Mouse (Mus musculus): ENCODE measurements around the gene Ccdc63. TPM values are rescaled to one million over a fixed set of nuclear protein-coding genes. Genes with fewer than 3 reads are reported as not detected.

Ccdc63 gene
- polyA plus RNA-seq, 1 experiment from 2014 or later, result not detected

DNA sequence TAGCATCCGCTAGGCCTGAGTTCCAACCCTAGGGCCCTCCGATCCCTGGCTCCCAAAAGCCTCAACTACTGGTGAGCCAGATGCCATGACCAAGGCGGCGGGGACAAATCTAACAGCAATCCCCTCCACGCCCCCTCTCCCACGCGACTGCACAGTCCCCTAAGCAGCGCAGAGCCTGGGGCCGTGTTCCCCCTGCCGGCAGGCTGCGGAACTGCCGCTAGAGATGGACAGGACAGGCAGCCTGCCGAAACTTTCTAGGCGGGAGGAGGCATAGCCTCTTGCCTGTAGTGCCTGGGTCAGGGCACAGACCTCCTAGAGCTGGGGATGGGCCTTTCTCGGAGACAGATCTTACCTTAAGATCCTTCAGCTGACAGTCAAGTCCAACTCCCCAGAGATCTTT, 49.6 kb downstream of the Ccdc63 start:
- Histone ChIP-seq H3K27ac (ENCODE audit: low read depth, low read length) (no peak overlapping the region), H3K4me1 (replicated peaks; ENCODE audit: control insufficient read depth, insufficient read depth, low read length) (no peaks in the 10 kb centered on the region), H3K27me3 (ENCODE audit: control insufficient read depth, insufficient read depth, low read length) (no peaks in the 10 kb centered on the region), H3K36me3 (ENCODE audit: control insufficient read depth, insufficient read depth, low read length) (no peaks in the 10 kb centered on the region), H3K9ac (ENCODE audit: low read length) (no peak overlapping the region), H3K4me3 (ENCODE audit: low read depth, low read length) (no peak overlapping the region), H3K4me2 (ENCODE audit: low read depth, low read length, severe bottlenecking) (no peak overlapping the region), H3K9me3 (ENCODE audit: control insufficient read depth, low read length) (no peaks in the 10 kb centered on the region)
- ATAC-seq (replicated peaks; ENCODE audit: low FRiP score) (peak; percentile 74), DNase-seq (ENCODE audit: low spot score) (peak; percentile 91)
- WGBS, result 17% methylated on average over 15 of the region's 15 CpGs

DNA sequence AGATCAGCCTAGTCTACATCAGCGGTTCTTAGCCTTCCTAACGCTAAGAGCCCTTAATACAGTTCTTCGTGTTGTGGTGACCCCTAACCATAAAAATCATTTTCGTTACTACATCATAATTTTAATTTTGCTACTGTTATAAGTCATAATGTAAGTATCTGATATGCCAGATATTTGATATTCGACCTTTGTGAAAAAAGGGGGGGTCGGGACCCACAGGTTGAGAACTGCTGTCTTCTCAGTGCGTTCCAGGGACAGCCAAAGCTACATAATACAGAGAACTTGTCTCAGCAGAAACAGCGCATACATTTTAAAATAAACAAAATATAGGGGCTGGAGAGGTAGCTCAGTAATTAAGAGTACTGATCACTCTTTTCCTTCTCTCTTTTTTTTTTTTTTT, 51.0 kb downstream of the Ccdc63 start:
- H3K27me3 ChIP-seq (ENCODE audit: control insufficient read depth, insufficient read depth, low read length), result no peaks in the 10 kb centered on the region
- no peak overlapping the region for H3K9ac ChIP-seq (ENCODE audit: low read length)
- ATAC-seq (replicated peaks; ENCODE audit: low FRiP score) (no peak), DNase-seq (ENCODE audit: low spot score) (no peak)
- H3K27ac ChIP-seq (ENCODE audit: low read depth, low read length), result no peak overlapping the region
- no peaks in the 10 kb centered on the region for H3K36me3 ChIP-seq (ENCODE audit: control insufficient read depth, insufficient read depth, low read length)
- H3K4me2 ChIP-seq (ENCODE audit: low read depth, low read length, severe bottlenecking), result no peak overlapping the region
- H3K4me3 ChIP-seq (ENCODE audit: low read depth, low read length), result no peak overlapping the region
- no peaks in the 10 kb centered on the region for H3K4me1 ChIP-seq (replicated peaks; ENCODE audit: control insufficient read depth, insufficient read depth, low read length)
- 84% methylated on average over 8 of the region's 8 CpGs for WGBS
- no peaks in the 10 kb centered on the region for H3K9me3 ChIP-seq (ENCODE audit: control insufficient read depth, low read length)

- no peaks in the 10 kb centered on the region for H3K4me1 ChIP-seq (replicated peaks; ENCODE audit: control insufficient read depth, insufficient read depth, low read length)
- ATAC-seq (replicated peaks; ENCODE audit: low FRiP score), result 0 out of 2 replicates have a peak, but pooled peaks have one; percentile 30
- no peaks in the 10 kb centered on the region for H3K36me3 ChIP-seq (ENCODE audit: control insufficient read depth, insufficient read depth, low read length)
- H3K4me2 ChIP-seq (ENCODE audit: low read depth, low read length, severe bottlenecking), result no peak overlapping the region
- H3K4me3 ChIP-seq (ENCODE audit: low read depth, low read length), result no peak overlapping the region
- peak; percentile 93 for DNase-seq (ENCODE audit: low spot score)
- WGBS, result 8% methylated on average over 5 of the region's 5 CpGs
- H3K27me3 ChIP-seq (ENCODE audit: control insufficient read depth, insufficient read depth, low read length), result no peaks in the 10 kb centered on the region
- no peak overlapping the region for H3K9ac ChIP-seq (ENCODE audit: low read length)
- no peak overlapping the region for H3K27ac ChIP-seq (ENCODE audit: low read depth, low read length)
- no peaks in the 10 kb centered on the region for H3K9me3 ChIP-seq (ENCODE audit: control insufficient read depth, low read length)
These were observed 51.7 kb downstream of the Ccdc63 start for GRCm38 (mm10) chr5:122088917-122089316.

DNA sequence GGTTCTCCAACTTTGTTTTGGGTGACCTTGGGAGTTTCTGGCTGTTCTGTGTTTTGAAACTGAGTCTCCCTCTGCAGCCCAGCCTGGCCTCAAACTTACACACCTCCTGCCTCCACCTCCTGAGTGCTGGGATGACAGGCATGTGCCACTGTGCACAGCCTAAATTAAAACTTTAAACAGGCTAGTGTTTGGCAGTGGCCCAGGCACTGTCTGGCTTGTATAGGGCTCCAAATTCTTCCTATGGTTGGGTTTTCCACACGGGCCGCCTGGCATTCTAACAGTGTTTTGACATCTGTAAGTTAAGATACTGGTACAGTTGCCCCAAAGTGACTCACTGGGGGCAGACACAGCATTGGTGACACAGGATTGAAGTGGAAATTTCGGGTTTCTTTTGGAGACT, 54.5 kb downstream of the Ccdc63 start:
- H3K4me1 ChIP-seq (replicated peaks; ENCODE audit: control insufficient read depth, insufficient read depth, low read length), result no peaks in the 10 kb centered on the region
- H3K27me3 ChIP-seq (ENCODE audit: control insufficient read depth, insufficient read depth, low read length), result no peaks in the 10 kb centered on the region
- H3K4me3 ChIP-seq (ENCODE audit: low read depth, low read length), result no peak overlapping the region
- 70% methylated on average over 3 of the region's 3 CpGs for WGBS
- no peak for DNase-seq (ENCODE audit: low spot score)
- H3K4me2 ChIP-seq (ENCODE audit: low read depth, low read length, severe bottlenecking), result no peak overlapping the region
- no peak overlapping the region for H3K27ac ChIP-seq (ENCODE audit: low read depth, low read length)
- H3K9me3 ChIP-seq (ENCODE audit: control insufficient read depth, low read length), result no peaks in the 10 kb centered on the region
- ATAC-seq (replicated peaks; ENCODE audit: low FRiP score), result no peak
- H3K9ac ChIP-seq (ENCODE audit: low read length), result no peak overlapping the region
- H3K36me3 ChIP-seq (ENCODE audit: control insufficient read depth, insufficient read depth, low read length), result no peaks in the 10 kb centered on the region

DNA sequence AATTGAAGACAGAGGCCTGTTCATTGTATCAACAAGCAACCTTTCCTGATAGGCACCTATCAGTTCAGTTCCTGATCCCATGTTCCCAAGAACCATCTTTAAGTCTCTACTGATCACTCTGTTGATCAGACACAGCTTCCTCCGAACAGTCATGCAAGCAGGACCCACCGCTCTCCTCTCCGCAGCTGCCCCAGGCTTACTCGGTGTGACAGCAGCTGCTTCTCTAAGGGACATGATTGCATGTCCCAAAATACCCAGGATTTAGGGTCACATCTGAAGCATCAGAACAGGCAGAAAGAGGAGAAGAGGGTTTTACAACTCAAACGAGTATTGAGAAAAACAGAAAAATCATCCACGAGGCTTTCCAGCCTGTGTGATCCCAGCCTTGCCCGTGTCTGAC, 55.3 kb downstream of the Ccdc63 start:
- whole genome bisulfite sequencing, result 78% methylated on average over 7 of the region's 7 CpGs
- no peaks in the 10 kb centered on the region for H3K4me1 ChIP-seq (replicated peaks; ENCODE audit: control insufficient read depth, insufficient read depth, low read length)
- H3K4me3 ChIP-seq (ENCODE audit: low read depth, low read length), result no peak overlapping the region
- no peaks in the 10 kb centered on the region for H3K9me3 ChIP-seq (ENCODE audit: control insufficient read depth, low read length)
- ATAC-seq (replicated peaks; ENCODE audit: low FRiP score) (no peak), DNase-seq (ENCODE audit: low spot score) (no peak)
- H3K4me2 ChIP-seq (ENCODE audit: low read depth, low read length, severe bottlenecking), result no peak overlapping the region
- no peak overlapping the region for H3K27ac ChIP-seq (ENCODE audit: low read depth, low read length)
- H3K36me3 ChIP-seq (ENCODE audit: control insufficient read depth, insufficient read depth, low read length), result no peaks in the 10 kb centered on the region
- no peak overlapping the region for H3K9ac ChIP-seq (ENCODE audit: low read length)
- no peaks in the 10 kb centered on the region for H3K27me3 ChIP-seq (ENCODE audit: control insufficient read depth, insufficient read depth, low read length)

DNA sequence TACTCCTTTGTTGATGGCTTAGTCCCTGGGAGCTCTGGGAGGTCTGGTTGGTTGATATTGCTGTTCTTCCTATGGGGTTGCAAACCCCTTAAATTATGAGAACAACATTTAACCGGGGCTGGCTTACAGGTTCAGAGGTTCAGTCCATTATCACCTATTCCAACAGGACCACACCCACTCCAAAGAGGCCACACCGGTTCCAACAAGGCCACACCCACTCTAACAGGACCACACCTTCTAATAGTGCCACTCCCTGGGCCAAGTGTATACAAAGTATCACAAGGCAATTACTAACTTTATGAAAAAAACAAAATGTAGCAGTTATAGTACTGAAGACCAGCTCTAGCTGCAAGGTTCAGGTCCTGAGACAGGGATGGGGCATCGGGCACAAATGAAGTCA, 56.2 kb downstream of the Ccdc63 start:
- ATAC-seq (replicated peaks; ENCODE audit: low FRiP score) (no peak), DNase-seq (ENCODE audit: low spot score) (no peak)
- Histone ChIP-seq H3K27me3 (ENCODE audit: control insufficient read depth, insufficient read depth, low read length) (no peaks in the 10 kb centered on the region), H3K4me1 (replicated peaks; ENCODE audit: control insufficient read depth, insufficient read depth, low read length) (no peaks in the 10 kb centered on the region), H3K4me2 (ENCODE audit: low read depth, low read length, severe bottlenecking) (no peak overlapping the region), H3K9me3 (ENCODE audit: control insufficient read depth, low read length) (no peaks in the 10 kb centered on the region), H3K4me3 (ENCODE audit: low read depth, low read length) (no peak overlapping the region), H3K9ac (ENCODE audit: low read length) (no peak overlapping the region), H3K27ac (ENCODE audit: low read depth, low read length) (no peak overlapping the region), H3K36me3 (ENCODE audit: control insufficient read depth, insufficient read depth, low read length) (no peaks in the 10 kb centered on the region)
- 73% methylated on average over 3 of the region's 3 CpGs for WGBS

DNA sequence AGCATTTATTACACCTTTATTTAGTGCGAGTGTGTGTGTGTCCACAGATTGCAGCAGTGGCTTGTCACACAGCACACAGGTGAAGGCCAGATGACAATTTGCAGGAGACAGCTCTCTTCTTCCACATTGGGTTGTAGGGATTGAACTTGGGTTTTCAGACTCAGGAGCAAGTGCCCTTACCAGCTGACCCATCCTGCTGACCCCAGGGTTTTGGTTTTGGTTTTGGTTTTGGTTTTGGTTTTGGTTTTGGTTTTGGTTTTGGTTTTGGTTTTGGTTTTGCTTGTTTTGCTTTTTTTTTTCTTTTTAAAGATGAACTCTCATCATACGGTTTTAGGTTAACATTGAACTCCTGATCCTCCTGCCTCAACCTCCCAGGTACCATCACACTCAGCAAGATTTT, 57.3 kb downstream of the Ccdc63 start:
- H3K4me3 ChIP-seq (ENCODE audit: low read depth, low read length), result no peak overlapping the region
- H3K27me3 ChIP-seq (ENCODE audit: control insufficient read depth, insufficient read depth, low read length), result no peaks in the 10 kb centered on the region
- WGBS, result 97% methylated on average over 2 of the region's 2 CpGs
- no peaks in the 10 kb centered on the region for H3K4me1 ChIP-seq (replicated peaks; ENCODE audit: control insufficient read depth, insufficient read depth, low read length)
- no peaks in the 10 kb centered on the region for H3K36me3 ChIP-seq (ENCODE audit: control insufficient read depth, insufficient read depth, low read length)
- no peak overlapping the region for H3K9ac ChIP-seq (ENCODE audit: low read length)
- H3K9me3 ChIP-seq (ENCODE audit: control insufficient read depth, low read length), result no peaks in the 10 kb centered on the region
- no peak overlapping the region for H3K27ac ChIP-seq (ENCODE audit: low read depth, low read length)
- H3K4me2 ChIP-seq (ENCODE audit: low read depth, low read length, severe bottlenecking), result no peak overlapping the region
- ATAC-seq (replicated peaks; ENCODE audit: low FRiP score) (no peak), DNase-seq (ENCODE audit: low spot score) (no peak)

DNA sequence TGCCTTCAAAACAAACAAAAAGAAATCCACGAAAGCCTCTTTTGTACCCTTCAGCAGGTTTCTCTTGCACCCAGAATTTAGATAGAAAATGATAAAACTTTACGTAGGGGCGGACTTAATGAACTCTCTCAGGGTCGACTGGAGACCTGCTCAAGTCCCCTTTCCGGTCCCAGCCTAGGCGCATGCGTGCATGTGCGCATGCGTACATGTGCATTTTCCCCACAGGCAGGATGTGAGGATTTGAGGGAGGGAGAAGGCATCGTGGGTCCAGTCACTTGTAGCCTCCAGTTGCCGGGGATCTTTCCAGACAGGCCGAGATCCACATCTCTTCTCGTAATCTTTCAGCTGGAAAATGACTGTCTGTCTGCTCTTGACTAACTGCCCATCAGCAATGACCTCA, 59.2 kb downstream of the Ccdc63 start:
- no peak overlapping the region for H3K4me2 ChIP-seq (ENCODE audit: low read depth, low read length, severe bottlenecking)
- H3K36me3 ChIP-seq (ENCODE audit: control insufficient read depth, insufficient read depth, low read length), result no peaks in the 10 kb centered on the region
- no peaks in the 10 kb centered on the region for H3K27me3 ChIP-seq (ENCODE audit: control insufficient read depth, insufficient read depth, low read length)
- DNase-seq (ENCODE audit: low spot score), result no peak
- no peaks in the 10 kb centered on the region for H3K9me3 ChIP-seq (ENCODE audit: control insufficient read depth, low read length)
- H3K4me3 ChIP-seq (ENCODE audit: low read depth, low read length), result no peak overlapping the region
- no peak overlapping the region for H3K9ac ChIP-seq (ENCODE audit: low read length)
- H3K27ac ChIP-seq (ENCODE audit: low read depth, low read length), result no peak overlapping the region
- no peak for ATAC-seq (replicated peaks; ENCODE audit: low FRiP score)
- 91% methylated on average over 13 of the region's 13 CpGs for WGBS
- H3K4me1 ChIP-seq (replicated peaks; ENCODE audit: control insufficient read depth, insufficient read depth, low read length), result no peaks in the 10 kb centered on the region

- Histone ChIP-seq H3K4me1 (replicated peaks; ENCODE audit: control insufficient read depth, insufficient read depth, low read length) (no peaks in the 10 kb centered on the region), H3K27ac (ENCODE audit: low read depth, low read length) (no peak overlapping the region), H3K36me3 (ENCODE audit: control insufficient read depth, insufficient read depth, low read length) (no peaks in the 10 kb centered on the region), H3K9ac (ENCODE audit: low read length) (no peak overlapping the region), H3K9me3 (ENCODE audit: control insufficient read depth, low read length) (no peaks in the 10 kb centered on the region), H3K27me3 (ENCODE audit: control insufficient read depth, insufficient read depth, low read length) (no peaks in the 10 kb centered on the region), H3K4me3 (ENCODE audit: low read depth, low read length) (no peak overlapping the region), H3K4me2 (ENCODE audit: low read depth, low read length, severe bottlenecking) (no peak overlapping the region)
- DNase-seq (ENCODE audit: low spot score) (no peak), ATAC-seq (replicated peaks; ENCODE audit: low FRiP score) (no peak)
- 84% methylated on average over 11 of the region's 11 CpGs for WGBS
These were observed 59.7 kb downstream of the Ccdc63 start for GRCm38 (mm10) chr5:122080930-122081329.

All from forebrain, embryonic 11.5 days (tissue).